Mouse (Mus musculus): ENCODE measurements around the gene Tmem229b. TPM values are rescaled to one million over a fixed set of nuclear protein-coding genes. Genes with fewer than 3 reads are reported as not detected.

Tmem229b gene
- total RNA-seq, 2 experiments from 2014 or later, result 8.5 to 22.1 TPM

GRCm38 (mm10) chr12:79010569-79010968, 3.1 kb upstream of the Tmem229b start:
- ATAC-seq (replicated peaks; ENCODE audit: low FRiP score, low TSS enrichment, poor library complexity, severe bottlenecking), result no peak

GRCm38 (mm10) chr12:79006478-79007125, 825 bp downstream of the Tmem229b start:
- ATAC-seq (replicated peaks; ENCODE audit: low FRiP score, low TSS enrichment, poor library complexity, severe bottlenecking), result peak; percentile 46

- ATAC-seq (replicated peaks; ENCODE audit: low FRiP score, low TSS enrichment, poor library complexity, severe bottlenecking), result no peak
Measured at GRCm38 (mm10) chr12:79006076-79006475, 1.4 kb downstream of the Tmem229b start.

GRCm38 (mm10) chr12:79005456-79005855, 2.0 kb downstream of the Tmem229b start:
- ATAC-seq (replicated peaks; ENCODE audit: low FRiP score, low TSS enrichment, poor library complexity, severe bottlenecking), result no peak

GRCm38 (mm10) chr12:79002978-79003377, 4.4 kb downstream of the Tmem229b start:
- no peak for ATAC-seq (replicated peaks; ENCODE audit: low FRiP score, low TSS enrichment, poor library complexity, severe bottlenecking)

GRCm38 (mm10) chr12:79002406-79002805, 5.0 kb downstream of the Tmem229b start:
- ATAC-seq (replicated peaks; ENCODE audit: low FRiP score, low TSS enrichment, poor library complexity, severe bottlenecking), result peak; percentile 77

- no peak for ATAC-seq (replicated peaks; ENCODE audit: low FRiP score, low TSS enrichment, poor library complexity, severe bottlenecking)
Measured at GRCm38 (mm10) chr12:78996711-78997110, 10.7 kb downstream of the Tmem229b start.

- ATAC-seq (replicated peaks; ENCODE audit: low FRiP score, low TSS enrichment, poor library complexity, severe bottlenecking), result no peak
Measured at GRCm38 (mm10) chr12:78996271-78996670, 11.2 kb downstream of the Tmem229b start.

- ATAC-seq (replicated peaks; ENCODE audit: low FRiP score, low TSS enrichment, poor library complexity, severe bottlenecking), result peak; percentile 67
Measured at GRCm38 (mm10) chr12:78987581-78988081, 19.8 kb downstream of the Tmem229b start.

GRCm38 (mm10) chr12:78984035-78984432, 23.4 kb downstream of the Tmem229b start:
- no peak for ATAC-seq (replicated peaks; ENCODE audit: low FRiP score, low TSS enrichment, poor library complexity, severe bottlenecking)

- peak; percentile 43 for ATAC-seq (replicated peaks; ENCODE audit: low FRiP score, low TSS enrichment, poor library complexity, severe bottlenecking)
Measured at GRCm38 (mm10) chr12:78983296-78984034, 24.0 kb downstream of the Tmem229b start.

GRCm38 (mm10) chr12:78981938-78982825, 25.2 kb downstream of the Tmem229b start:
- ATAC-seq (replicated peaks; ENCODE audit: low FRiP score, low TSS enrichment, poor library complexity, severe bottlenecking), result no peak

- no peak for ATAC-seq (replicated peaks; ENCODE audit: low FRiP score, low TSS enrichment, poor library complexity, severe bottlenecking)
Measured at GRCm38 (mm10) chr12:78981131-78981530, 26.3 kb downstream of the Tmem229b start.

GRCm38 (mm10) chr12:78980683-78981091, 26.7 kb downstream of the Tmem229b start:
- ATAC-seq (replicated peaks; ENCODE audit: low FRiP score, low TSS enrichment, poor library complexity, severe bottlenecking), result peak; percentile 56

GRCm38 (mm10) chr12:78977552-78977951, 29.9 kb downstream of the Tmem229b start:
- peak; percentile 76 for ATAC-seq (replicated peaks; ENCODE audit: low FRiP score, low TSS enrichment, poor library complexity, severe bottlenecking)

- no peak for ATAC-seq (replicated peaks; ENCODE audit: low FRiP score, low TSS enrichment, poor library complexity, severe bottlenecking)
Measured at GRCm38 (mm10) chr12:78977078-78977477, 30.3 kb downstream of the Tmem229b start.

GRCm38 (mm10) chr12:78975836-78976235, 31.6 kb downstream of the Tmem229b start:
- ATAC-seq (replicated peaks; ENCODE audit: low FRiP score, low TSS enrichment, poor library complexity, severe bottlenecking), result no peak

- ATAC-seq (replicated peaks; ENCODE audit: low FRiP score, low TSS enrichment, poor library complexity, severe bottlenecking), result no peak
Measured at GRCm38 (mm10) chr12:78974767-78975166, 32.7 kb downstream of the Tmem229b start.

- ATAC-seq (replicated peaks; ENCODE audit: low FRiP score, low TSS enrichment, poor library complexity, severe bottlenecking), result no peak
Measured at GRCm38 (mm10) chr12:78973779-78974178, 33.6 kb downstream of the Tmem229b start.

GRCm38 (mm10) chr12:78971649-78972048, 35.8 kb downstream of the Tmem229b start:
- ATAC-seq (replicated peaks; ENCODE audit: low FRiP score, low TSS enrichment, poor library complexity, severe bottlenecking), result no peak
